ENCODE assay signal across 31 mouse cellular contexts in genomic region chr1:138731008-138731407, GRCm38 (mm10).
A peak's percentile ranks its signal among the peaks of the same experiment; 100 is the strongest.
DNase-seq lines count a peak whose midpoint lies in the region; ATAC-seq and TF ChIP-seq lines count a peak whose summit lies in the region.
"Had no signal": no experiment of that assay in that cellular context is flagged by ENCODE, and none has a peak within 500 bp of the region (broad histone marks: within the 10 kb centered on the region; RNA-seq: fewer than 3 reads in every experiment).

No protein-coding gene starts in this region.

- H3K4me1 ChIP-seq in intestine, embryonic 15.5 days (replicated peaks), result no peaks in the 10 kb centered on the region
- no peaks in the 10 kb centered on the region for H3K4me1 ChIP-seq in intestine, postnatal 0 days (replicated peaks; ENCODE audit: control insufficient read depth, insufficient read depth, low read length)
- no peaks in the 10 kb centered on the region for H3K4me1 ChIP-seq in lung, embryonic 14.5 days (ENCODE audit: insufficient read depth)
- no peaks in the 10 kb centered on the region for H3K4me1 ChIP-seq in stomach, postnatal 0 days (replicated peaks; ENCODE audit: control insufficient read depth, insufficient read depth)
- H3K4me1 ChIP-seq: forebrain, embryonic 13.5 days; hindbrain, embryonic 15.5 days; limb, embryonic 12.5 days; liver, embryonic 15.5 days; neural tube, embryonic 12.5 days had no signal

- TF ChIP-seq CTCF in intestine, postnatal 0 days (IDR thresholded peaks at IDR 0.05; ENCODE audit: low read depth), result no peak
- TF ChIP-seq CTCF in lung, embryonic 14.5 days (IDR thresholded peaks at IDR 0.05; ENCODE audit: low read depth), result no peak
- TF ChIP-seq CTCF in stomach, postnatal 0 days (IDR thresholded peaks at IDR 0.05; ENCODE audit: low read depth), result no peak

- 0 out of 2 replicates have a peak overlapping the region, but pooled peaks have one; percentile 3 for H3K4me2 ChIP-seq in intestine, embryonic 15.5 days (replicated peaks)
- no peak overlapping the region for H3K4me2 ChIP-seq in intestine, postnatal 0 days (replicated peaks; ENCODE audit: low read depth)
- peak overlapping the region; percentile 31 for H3K4me2 ChIP-seq in lung, embryonic 14.5 days
- H3K4me2 ChIP-seq in stomach, postnatal 0 days (replicated peaks; ENCODE audit: low read depth), result no peak overlapping the region
- H3K4me2 ChIP-seq: forebrain, embryonic 13.5 days; heart, embryonic 13.5 days; hindbrain, embryonic 15.5 days; limb, embryonic 12.5 days; liver, embryonic 15.5 days; midbrain, embryonic 11.5 days; neural tube, embryonic 12.5 days had no signal

- no peak overlapping the region for H3K27ac ChIP-seq in intestine, embryonic 15.5 days
- no peak overlapping the region for H3K27ac ChIP-seq in intestine, postnatal 0 days (ENCODE audit: low read depth, low read length)
- no peak overlapping the region for H3K27ac ChIP-seq in lung, embryonic 14.5 days (ENCODE audit: low read depth)
- H3K27ac ChIP-seq in stomach, postnatal 0 days (replicated peaks), result no peak overlapping the region
- H3K27ac ChIP-seq: forebrain, embryonic 13.5 days; heart, embryonic 13.5 days; hindbrain, embryonic 10.5 days; hindbrain, embryonic 15.5 days; layer of hippocampus, adult 2 months; left cerebral cortex, adult 2 months; limb, embryonic 12.5 days; liver, embryonic 15.5 days; neural tube, embryonic 12.5 days had no signal

- WGBS in intestine, embryonic 15.5 days, result 21% methylated on average over 12 of the region's 12 CpGs
- 27% methylated on average over 12 of the region's 12 CpGs for WGBS in intestine, postnatal 0 days
- 31% methylated on average over 12 of the region's 12 CpGs for WGBS in lung, embryonic 14.5 days
- WGBS in stomach, postnatal 0 days, result 27% methylated on average over 12 of the region's 12 CpGs

- TF ChIP-seq EP300 in stomach, postnatal 0 days (optimal IDR thresholded peaks at IDR 0.05), result no peak

- peak; percentile 74 for DNase-seq in lung, embryonic 14.5 days
- no peak for DNase-seq in lung, postnatal 14 days
- peak; percentile 36 for DNase-seq in embryo, embryonic 11 days
- no peak for DNase-seq in stomach, postnatal 0 days (ENCODE audit: low spot score)
- no peak for DNase-seq in ovary, adult 18-20 months (ENCODE audit: low spot score)
- DNase-seq: adrenal gland, postnatal 10 days; cerebellum, adult 11 months; cerebellum, adult 9-10 months; gastrocnemius, postnatal 10 days; heart, postnatal 10 days; kidney, postnatal 25 days; lung, postnatal 10 days; retina, postnatal 1 day; right cerebral cortex, postnatal 25 days; thymus, adult 2 months; thymus, postnatal 36 days had no signal

- no peaks in the 10 kb centered on the region for H3K27me3 ChIP-seq in intestine, embryonic 15.5 days (replicated peaks)
- H3K27me3 ChIP-seq in intestine, postnatal 0 days (replicated peaks; ENCODE audit: control insufficient read depth, insufficient read depth, low read length), result no peaks in the 10 kb centered on the region
- 0 out of 2 replicates have a peak, but pooled peaks cover 5% of the 10 kb centered on the region for H3K27me3 ChIP-seq in lung, embryonic 14.5 days (ENCODE audit: insufficient read depth, low read length)
- no peaks in the 10 kb centered on the region for H3K27me3 ChIP-seq in stomach, postnatal 0 days (ENCODE audit: control insufficient read depth, insufficient read depth, low read length)
- H3K27me3 ChIP-seq: forebrain, embryonic 13.5 days; heart, embryonic 13.5 days; hindbrain, embryonic 15.5 days; limb, embryonic 12.5 days; liver, embryonic 15.5 days; neural tube, embryonic 12.5 days; Patski had no signal

- H3K36me3 ChIP-seq in intestine, embryonic 15.5 days, result no peaks in the 10 kb centered on the region
- no peaks in the 10 kb centered on the region for H3K36me3 ChIP-seq in intestine, postnatal 0 days (ENCODE audit: control insufficient read depth, insufficient read depth)
- no peaks in the 10 kb centered on the region for H3K36me3 ChIP-seq in lung, embryonic 14.5 days (ENCODE audit: insufficient read depth)
- no peaks in the 10 kb centered on the region for H3K36me3 ChIP-seq in stomach, postnatal 0 days (ENCODE audit: control insufficient read depth, insufficient read depth, low read length)
- H3K36me3 ChIP-seq: heart, embryonic 13.5 days; hindbrain, embryonic 10.5 days; hindbrain, embryonic 15.5 days; limb, embryonic 12.5 days; liver, embryonic 15.5 days; neural tube, embryonic 12.5 days had no signal

- no peak for ATAC-seq in intestine, embryonic 15.5 days
- ATAC-seq in intestine, postnatal 0 days, result no peak
- peak; percentile 58; the same call in 1 of the 2 replicates for ATAC-seq in lung, embryonic 14.5 days (ENCODE audit: insufficient read depth)
- ATAC-seq in stomach, postnatal 0 days (ENCODE audit: low FRiP score, low TSS enrichment), result peak; percentile 24; the same call in 1 of the 2 replicates
- ATAC-seq: forebrain, embryonic 13.5 days; inflammation-experienced regulatory T-cells, adult 6 months; midbrain, embryonic 16.5 days; Patski had no signal

- no peaks in the 10 kb centered on the region for H3K9me3 ChIP-seq in intestine, embryonic 15.5 days
- no peaks in the 10 kb centered on the region for H3K9me3 ChIP-seq in intestine, postnatal 0 days (ENCODE audit: control insufficient read depth)
- H3K9me3 ChIP-seq in lung, embryonic 14.5 days (ENCODE audit: low read depth, low read length), result no peaks in the 10 kb centered on the region
- no peaks in the 10 kb centered on the region for H3K9me3 ChIP-seq in stomach, postnatal 0 days (ENCODE audit: control insufficient read depth, low read length)
- H3K9me3 ChIP-seq: forebrain, embryonic 13.5 days; heart, embryonic 13.5 days; hindbrain, embryonic 10.5 days; hindbrain, embryonic 15.5 days; limb, embryonic 12.5 days; liver, embryonic 15.5 days; neural tube, embryonic 12.5 days had no signal

- no peak overlapping the region for H3K4me3 ChIP-seq in intestine, embryonic 15.5 days (replicated peaks)
- no peak overlapping the region for H3K4me3 ChIP-seq in intestine, postnatal 0 days (ENCODE audit: low read depth, low read length)
- no peak overlapping the region for H3K4me3 ChIP-seq in lung, embryonic 14.5 days (ENCODE audit: low read depth, low read length)
- H3K4me3 ChIP-seq in stomach, postnatal 0 days (ENCODE audit: low read depth, low read length), result no peak overlapping the region
- H3K4me3 ChIP-seq: forebrain, embryonic 13.5 days; heart, embryonic 13.5 days; hindbrain, embryonic 10.5 days; hindbrain, embryonic 15.5 days; layer of hippocampus, adult 2 months; left cerebral cortex, adult 2 months; limb, embryonic 12.5 days; liver, embryonic 15.5 days; neural tube, embryonic 12.5 days had no signal

- no peak overlapping the region for H3K9ac ChIP-seq in intestine, embryonic 15.5 days
- H3K9ac ChIP-seq in intestine, postnatal 0 days (ENCODE audit: low read depth, low read length), result no peak overlapping the region
- H3K9ac ChIP-seq in lung, embryonic 14.5 days, result no peak overlapping the region
- H3K9ac ChIP-seq in stomach, postnatal 0 days (ENCODE audit: low read length), result no peak overlapping the region
- H3K9ac ChIP-seq: forebrain, embryonic 13.5 days; heart, embryonic 13.5 days; hindbrain, embryonic 15.5 days; limb, embryonic 12.5 days; liver, embryonic 15.5 days; neural tube, embryonic 12.5 days had no signal

Comparison
In these comparisons a context has a peak if more than half of its experiments do, and no peak if none do; other contexts are left out.
1. H3K4me2 ChIP-seq: peak in intestine, embryonic 15.5 days (single experiment) and lung, embryonic 14.5 days (single experiment); none in intestine, postnatal 0 days (single experiment) and stomach, postnatal 0 days (single experiment).
2. DNase-seq: peak in lung, embryonic 14.5 days (single experiment) and embryo, embryonic 11 days (single experiment); none in lung, postnatal 14 days (single experiment), stomach, postnatal 0 days (single experiment) and ovary, adult 18-20 months (single experiment).
3. ATAC-seq: peak in lung, embryonic 14.5 days (single experiment) and stomach, postnatal 0 days (single experiment); none in intestine, embryonic 15.5 days (single experiment) and intestine, postnatal 0 days (single experiment).